Mouse (Mus musculus): Measurements from ENCODE around the gene P4htm.

DNA sequence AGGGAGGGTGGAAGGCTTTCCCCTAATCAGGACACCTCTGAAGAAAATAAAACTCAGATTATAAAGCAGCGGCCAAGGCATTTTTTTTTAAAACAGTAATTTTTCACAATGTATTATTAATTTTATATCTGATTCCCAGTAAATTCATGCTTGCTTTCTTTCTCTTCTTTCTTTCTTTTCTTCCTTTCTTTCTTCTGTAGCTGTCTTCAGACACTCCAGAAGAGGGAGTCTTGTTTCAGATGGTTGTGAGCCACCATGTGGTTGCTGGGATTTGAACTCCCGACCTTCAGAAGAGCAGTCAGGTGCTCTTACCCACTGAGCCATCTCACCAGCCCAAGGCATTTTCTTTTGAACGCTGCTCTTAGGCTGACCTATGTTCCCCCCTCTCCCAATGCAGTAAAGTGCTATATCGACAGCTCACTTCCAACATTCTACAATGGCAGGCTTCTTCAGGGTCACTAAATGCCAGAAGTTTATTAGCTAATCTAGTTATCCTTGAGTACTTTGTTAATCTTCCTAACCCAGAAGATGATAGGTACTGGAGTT is 1.6 kb upstream of the P4htm start:
- TF ChIP-seq ZC3H11A (IDR thresholded peaks at IDR 0.05; ENCODE audit: borderline replicate concordance, low read depth, low read length) (no peak), MAFK (IDR thresholded peaks at IDR 0.05; ENCODE audit: insufficient read depth, low read depth, low read length) (no peak), ZNF384 (IDR thresholded peaks at IDR 0.05; ENCODE audit: low read depth, low read length) (no peak), CHD2 (IDR thresholded peaks at IDR 0.05; ENCODE audit: low read depth, low read length) (no peak)
